Mouse (Mus musculus) G1E (cell line): ENCODE data around the gene Tctex1d2.

ENCODE experiments used
- CTCF ChIP-seq: IDR thresholded peaks from 2 replicates; pipeline ENCODE4 v1.5.1; 2012; ENCODE audit warnings: low read depth, low read length, inconsistent platforms, mixed read lengths
- GATA1 ChIP-seq: IDR thresholded peaks from 2 replicates; pipeline ENCODE4 v1.6.1; 2012; ENCODE audit warnings: borderline replicate concordance, low read length, inconsistent platforms, mixed read lengths

DNA sequence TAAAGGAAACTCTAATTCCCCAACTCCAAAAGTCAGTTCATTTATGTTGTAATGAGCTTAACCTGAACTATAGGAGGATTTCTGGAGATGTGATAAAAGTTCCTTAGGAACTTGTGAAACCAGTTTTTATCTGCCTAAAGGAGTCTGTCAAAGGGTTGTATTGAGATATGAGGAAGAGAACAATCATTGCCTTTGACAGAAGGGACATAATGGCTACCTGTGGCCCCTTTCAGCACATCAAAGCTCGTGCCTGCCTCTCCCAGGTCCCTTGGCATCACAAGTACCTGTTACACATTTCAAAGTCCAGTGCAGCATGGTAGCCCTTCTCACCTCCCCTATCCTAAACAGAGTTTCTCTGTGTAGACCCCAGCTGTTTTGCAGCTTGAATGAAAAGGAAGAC, 2.0 kb upstream of the Tctex1d2 start:
- TF ChIP-seq CTCF (no peak), GATA1 (no peak)
